Mouse (Mus musculus): Measurements from ENCODE around the gene Fam173a. TPM values are rescaled to one million over a fixed set of nuclear protein-coding genes. Genes with fewer than 3 reads are reported as not detected.

Fam173a gene
- polyA plus RNA-seq, 1 experiment from 2014 or later, result 62.2 TPM

- H3K4me2 ChIP-seq, result peak within 1 kb of the TSS; percentile 97
- H3K4me1 ChIP-seq, result peaks cover 51% of the 10 kb centered on the region
- H3K27me3 ChIP-seq (replicated peaks), result no peaks in the 10 kb centered on the region
- no peaks in the 10 kb centered on the region for H3K36me3 ChIP-seq
- peak within 1 kb of the TSS; percentile 85 for H3K9ac ChIP-seq
- WGBS, result 21% methylated on average over 6 of the region's 6 CpGs
- peak within 1 kb of the TSS; percentile 77 for H3K4me3 ChIP-seq
- no peak for ATAC-seq (ENCODE audit: extremely low read depth, insufficient number of reproducible peaks, low FRiP score, low TSS enrichment)
- no peaks in the 10 kb centered on the region for H3K9me3 ChIP-seq
- H3K27ac ChIP-seq (replicated peaks), result no peak within 1 kb of the TSS
Observed at GRCm38 (mm10) chr17:25795609-25796092, 3.0 kb upstream of the Fam173a start, which contains the start of gene AC134908.4. AC134908.4 (minus strand) TSS chr17:25795659.

- no peak for ATAC-seq (ENCODE audit: extremely low read depth, insufficient number of reproducible peaks, low FRiP score, low TSS enrichment)
- peak overlapping the region; percentile 97 for H3K4me2 ChIP-seq
- H3K36me3 ChIP-seq, result peaks cover 5% of the 10 kb centered on the region
- H3K4me1 ChIP-seq, result peaks cover 53% of the 10 kb centered on the region
- peak overlapping the region; percentile 85; the same call in 1 of the 2 replicates for H3K9ac ChIP-seq
- no peak overlapping the region for H3K27ac ChIP-seq (replicated peaks)
- H3K4me3 ChIP-seq, result no peak overlapping the region
- no peaks in the 10 kb centered on the region for H3K27me3 ChIP-seq (replicated peaks)
- WGBS, result 83% methylated on average over 17 of the region's 17 CpGs
- H3K9me3 ChIP-seq, result no peaks in the 10 kb centered on the region
Observed at GRCm38 (mm10) chr17:25794998-25795397, 2.3 kb upstream of the Fam173a start.

GRCm38 (mm10) chr17:25794197-25794596 lies 1.5 kb upstream of the Fam173a start:
- ATAC-seq (ENCODE audit: extremely low read depth, insufficient number of reproducible peaks, low FRiP score, low TSS enrichment), result no peak
- H3K9me3 ChIP-seq, result no peaks in the 10 kb centered on the region
- H3K4me1 ChIP-seq, result peaks cover 53% of the 10 kb centered on the region
- no peak overlapping the region for H3K4me2 ChIP-seq
- no peak overlapping the region for H3K9ac ChIP-seq
- H3K27ac ChIP-seq (replicated peaks), result no peak overlapping the region
- peaks cover 13% of the 10 kb centered on the region for H3K36me3 ChIP-seq
- 77% methylated on average over 13 of the region's 13 CpGs for WGBS
- no peaks in the 10 kb centered on the region for H3K27me3 ChIP-seq (replicated peaks)
- H3K4me3 ChIP-seq, result no peak overlapping the region

- H3K36me3 ChIP-seq, result peaks cover 32% of the 10 kb centered on the region
- H3K9me3 ChIP-seq, result no peaks in the 10 kb centered on the region
- under 1% methylated on average over 45 of the region's 45 CpGs for WGBS
- H3K9ac ChIP-seq, result peak overlapping the region; percentile 86
- ATAC-seq (ENCODE audit: extremely low read depth, insufficient number of reproducible peaks, low FRiP score, low TSS enrichment), result 0 out of 2 replicates have a peak, but pooled peaks have one; percentile 29
- peak overlapping the region; percentile 96 for H3K27ac ChIP-seq (replicated peaks)
- peak overlapping the region; percentile 90 for H3K4me2 ChIP-seq
- peaks cover 47% of the 10 kb centered on the region for H3K4me1 ChIP-seq
- H3K27me3 ChIP-seq (replicated peaks), result no peaks in the 10 kb centered on the region
- peak overlapping the region; percentile 79 for H3K4me3 ChIP-seq
Observed at GRCm38 (mm10) chr17:25791843-25792527, 716 bp downstream of the Fam173a start.

GRCm38 (mm10) chr17:25791320-25791842 lies 1.3 kb downstream of the Fam173a start:
- Histone ChIP-seq H3K4me3 (peak overlapping the region; percentile 79), H3K27me3 (replicated peaks) (no peaks in the 10 kb centered on the region), H3K4me2 (peak overlapping the region; percentile 90), H3K27ac (replicated peaks) (peak overlapping the region; percentile 96), H3K4me1 (peaks cover 45% of the 10 kb centered on the region), H3K36me3 (peaks cover 32% of the 10 kb centered on the region), H3K9me3 (no peaks in the 10 kb centered on the region), H3K9ac (peak overlapping the region; percentile 86)
- no peak for ATAC-seq (ENCODE audit: extremely low read depth, insufficient number of reproducible peaks, low FRiP score, low TSS enrichment)
- WGBS, result 30% methylated on average over 19 of the region's 19 CpGs

GRCm38 (mm10) chr17:25786781-25787504 lies 5.8 kb downstream of the Fam173a start:
- H3K9me3 ChIP-seq, result no peaks in the 10 kb centered on the region
- no peak overlapping the region for H3K4me2 ChIP-seq
- H3K27me3 ChIP-seq (replicated peaks), result no peaks in the 10 kb centered on the region
- peaks cover 55% of the 10 kb centered on the region for H3K36me3 ChIP-seq
- 85% methylated on average over 9 of the region's 9 CpGs for WGBS
- H3K27ac ChIP-seq (replicated peaks), result no peak overlapping the region
- ATAC-seq (ENCODE audit: extremely low read depth, insufficient number of reproducible peaks, low FRiP score, low TSS enrichment), result no peak
- H3K4me1 ChIP-seq, result peaks cover 43% of the 10 kb centered on the region
- H3K4me3 ChIP-seq, result no peak overlapping the region
- no peak overlapping the region for H3K9ac ChIP-seq

GRCm38 (mm10) chr17:25786280-25786679 lies 6.4 kb downstream of the Fam173a start, which contains the start of gene Ccdc78:
Ccdc78 (plus strand) TSS chr17:25786580.
- no peaks in the 10 kb centered on the region for H3K9me3 ChIP-seq
- H3K4me2 ChIP-seq, result peak within 1 kb of the TSS; percentile 94
- no peak for ATAC-seq (ENCODE audit: extremely low read depth, insufficient number of reproducible peaks, low FRiP score, low TSS enrichment)
- H3K4me3 ChIP-seq, result peak within 1 kb of the TSS; percentile 79
- H3K27ac ChIP-seq (replicated peaks), result peak within 1 kb of the TSS; percentile 93
- H3K9ac ChIP-seq, result peak within 1 kb of the TSS; percentile 90
- H3K27me3 ChIP-seq (replicated peaks), result no peaks in the 10 kb centered on the region
- H3K4me1 ChIP-seq, result peaks cover 39% of the 10 kb centered on the region
- peaks cover 62% of the 10 kb centered on the region for H3K36me3 ChIP-seq
- WGBS, result 65% methylated on average over 3 of the region's 3 CpGs

GRCm38 (mm10) chr17:25785281-25785745 lies 7.4 kb downstream of the Fam173a start, which contains the start of gene Haghl:
Haghl (minus strand) TSS chr17:25785673.
- H3K4me2 ChIP-seq, result peak within 1 kb of the TSS; percentile 94
- H3K9me3 ChIP-seq, result no peaks in the 10 kb centered on the region
- under 1% methylated on average over 23 of the region's 23 CpGs for WGBS
- peak within 1 kb of the TSS; percentile 79 for H3K4me3 ChIP-seq
- peaks cover 31% of the 10 kb centered on the region for H3K4me1 ChIP-seq
- peak; percentile 71 for ATAC-seq (ENCODE audit: extremely low read depth, insufficient number of reproducible peaks, low FRiP score, low TSS enrichment)
- H3K36me3 ChIP-seq, result peaks cover 68% of the 10 kb centered on the region
- H3K27ac ChIP-seq (replicated peaks), result peak within 1 kb of the TSS; percentile 93
- H3K27me3 ChIP-seq (replicated peaks), result no peaks in the 10 kb centered on the region
- peak within 1 kb of the TSS; percentile 90 for H3K9ac ChIP-seq

GRCm38 (mm10) chr17:25783861-25784574 lies 8.7 kb downstream of the Fam173a start:
- Histone ChIP-seq H3K36me3 (peaks cover 69% of the 10 kb centered on the region), H3K4me3 (peak overlapping the region; percentile 79), H3K27ac (replicated peaks) (no peak overlapping the region), H3K27me3 (replicated peaks) (no peaks in the 10 kb centered on the region), H3K4me1 (peaks cover 31% of the 10 kb centered on the region), H3K9ac (peak overlapping the region; percentile 90), H3K9me3 (no peaks in the 10 kb centered on the region), H3K4me2 (peak overlapping the region; percentile 94)
- no peak for ATAC-seq (ENCODE audit: extremely low read depth, insufficient number of reproducible peaks, low FRiP score, low TSS enrichment)
- 82% methylated on average over 15 of the region's 15 CpGs for WGBS

- Histone ChIP-seq H3K9ac (peak overlapping the region; percentile 90), H3K4me1 (peaks cover 31% of the 10 kb centered on the region), H3K27ac (replicated peaks) (peak overlapping the region; percentile 21), H3K4me2 (no peak overlapping the region), H3K4me3 (no peak overlapping the region), H3K27me3 (replicated peaks) (no peaks in the 10 kb centered on the region), H3K36me3 (peaks cover 72% of the 10 kb centered on the region), H3K9me3 (no peaks in the 10 kb centered on the region)
- ATAC-seq (ENCODE audit: extremely low read depth, insufficient number of reproducible peaks, low FRiP score, low TSS enrichment), result no peak
- 66% methylated on average over 7 of the region's 7 CpGs for WGBS
Observed at GRCm38 (mm10) chr17:25783086-25783485, 9.6 kb downstream of the Fam173a start.

Measured in heart, embryonic 13.5 days (tissue).